Mouse (Mus musculus): ENCODE results near the gene Hist1h4n. TPM values are rescaled to one million over a fixed set of nuclear protein-coding genes. Genes with fewer than 3 reads are reported as not detected.
"Not testable (repeated sequence)": the region's sequence is repeated elsewhere in the genome, so short reads cannot be mapped to it uniquely, and the experiment has no call there.

Gene Hist1h4n
- polyA plus RNA-seq (2012; rRNA removed) = 14.4 and 25.0 TPM in 2 replicates

DNA sequence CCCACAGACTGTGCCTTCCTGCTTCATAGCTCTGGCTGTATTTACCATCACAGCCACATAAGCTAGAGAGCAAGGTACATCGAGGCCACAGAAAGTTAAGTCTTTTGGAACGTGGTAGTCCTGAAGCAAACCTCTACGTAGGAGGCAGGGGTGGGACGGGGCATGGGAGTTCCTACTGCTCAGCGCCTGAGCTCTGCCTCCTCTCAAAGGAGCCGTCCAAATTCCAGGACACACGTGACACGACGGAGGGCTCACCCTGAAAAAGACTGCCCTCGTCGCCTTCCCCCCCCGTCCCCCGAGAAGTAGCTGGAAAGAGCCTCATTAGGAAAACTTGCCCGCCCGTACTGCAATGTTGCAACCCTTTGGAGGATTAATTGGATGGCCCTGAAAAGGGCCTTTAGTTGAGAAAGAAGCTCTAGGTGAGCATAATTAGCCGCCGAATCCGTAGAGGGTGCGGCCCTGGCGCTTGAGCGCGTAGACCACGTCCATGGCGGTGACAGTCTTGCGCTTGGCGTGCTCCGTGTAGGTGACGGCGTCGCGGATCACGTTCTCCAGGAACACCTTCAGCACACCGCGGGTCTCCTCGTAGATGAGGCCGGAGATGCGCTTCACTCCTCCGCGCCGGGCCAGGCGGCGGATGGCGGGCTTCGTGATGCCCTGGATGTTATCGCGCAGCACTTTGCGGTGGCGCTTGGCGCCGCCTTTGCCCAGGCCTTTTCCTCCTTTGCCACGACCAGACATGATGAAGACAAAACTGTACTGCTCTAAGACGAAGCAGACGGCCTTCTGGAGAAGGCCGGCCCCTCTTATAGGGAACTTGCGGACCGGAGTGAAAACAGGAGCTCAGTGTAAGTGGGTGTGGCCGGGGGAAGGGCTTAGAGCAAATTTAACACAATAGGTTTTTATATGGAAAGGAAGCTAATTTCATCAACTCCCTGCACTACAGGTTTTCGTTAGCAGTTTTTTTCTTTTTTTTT is at the start of gene Hist1h4n:
Hist1h4n (minus strand) TSS at position 779 of the 977 bp plus-strand sequence.
- not testable (repeated sequence) for DNase-seq (ENCODE audit: low read depth)

DNA sequence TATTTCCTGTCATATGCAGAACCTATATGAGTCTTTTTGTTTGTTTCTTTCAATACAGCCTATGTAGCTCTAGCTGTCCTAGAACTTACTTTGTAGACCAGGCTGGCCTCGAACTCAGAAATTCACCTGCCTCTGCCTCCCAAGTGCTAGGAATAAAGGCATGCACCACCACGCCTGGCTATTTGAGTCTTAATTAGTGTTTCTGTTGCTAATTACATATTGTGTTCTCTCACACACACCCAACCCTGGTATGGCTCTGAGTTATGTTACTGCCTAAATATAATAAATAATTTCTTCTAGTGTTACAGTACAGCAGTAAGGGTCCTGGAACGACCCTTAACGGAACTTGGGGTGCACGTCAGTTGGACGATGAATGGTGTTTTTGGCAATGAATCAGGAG is 48.7 kb upstream of the Hist1h4n start:
- no peak for DNase-seq (ENCODE audit: low read depth)

DNA sequence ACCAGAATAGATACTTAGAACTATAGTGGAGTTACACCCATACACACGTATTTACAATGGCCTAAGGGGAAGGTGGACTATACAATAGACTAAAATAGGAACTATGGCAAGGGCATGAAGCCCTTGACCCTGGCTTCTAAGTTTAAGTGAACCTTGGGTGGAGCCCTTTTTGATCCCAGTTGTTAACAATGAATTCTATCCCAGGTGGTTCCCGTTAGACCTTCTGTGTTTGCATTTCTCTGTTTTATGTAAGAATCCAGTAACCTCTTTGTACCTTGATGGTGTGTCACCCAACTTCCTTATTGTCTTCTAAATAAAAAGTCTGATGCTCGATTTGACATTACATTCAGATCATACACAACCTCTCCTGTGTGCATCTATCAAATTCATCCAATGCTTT is 33.5 kb upstream of the Hist1h4n start:
- DNase-seq (ENCODE audit: low read depth) = not testable (repeated sequence)

DNA sequence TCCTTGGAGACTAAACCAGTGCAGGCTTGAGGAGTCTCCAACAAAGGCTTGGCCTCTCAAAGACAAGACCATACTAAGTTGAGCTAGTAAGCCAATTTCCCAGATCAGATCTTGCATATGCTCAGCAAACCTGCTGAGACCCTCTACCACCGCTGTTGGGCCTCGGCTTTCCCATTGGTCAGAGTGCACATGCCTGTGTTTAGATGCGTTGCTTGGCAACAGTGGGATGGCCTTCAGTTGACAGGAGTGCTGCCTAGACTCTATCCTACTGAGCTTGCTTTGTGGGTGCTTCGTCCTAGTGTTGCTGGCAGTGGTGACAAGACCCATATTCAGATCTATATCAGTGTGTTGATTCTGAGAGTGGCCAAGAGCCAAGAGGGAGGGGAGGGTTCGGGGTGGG is 29.6 kb upstream of the Hist1h4n start:
- DNase-seq (ENCODE audit: low read depth) = no peak

DNA sequence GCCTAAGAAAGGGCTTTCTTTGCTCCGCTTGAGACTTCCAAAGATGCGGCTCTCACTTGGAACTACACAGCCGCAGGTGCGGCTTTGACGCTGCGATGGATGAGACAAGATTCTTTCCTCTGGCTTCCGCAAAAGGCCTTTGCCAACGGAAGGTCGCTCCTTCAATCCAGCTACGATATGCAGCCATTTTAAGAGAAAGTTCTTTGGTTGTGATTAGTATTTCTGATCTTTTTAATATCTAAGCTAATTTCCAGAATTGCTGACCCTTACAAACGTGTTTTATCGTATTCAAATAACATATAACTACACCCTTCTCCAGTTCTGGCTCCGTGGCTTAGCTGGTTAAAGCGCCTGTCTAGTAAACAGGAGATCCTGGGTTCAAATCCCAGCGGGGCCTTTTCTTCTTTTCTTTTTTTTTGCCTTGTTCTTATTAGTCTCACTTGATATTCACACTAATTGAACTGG is 23.7 kb upstream of the Hist1h4n start:
- DNase-seq (ENCODE audit: low read depth) = no peak

DNA sequence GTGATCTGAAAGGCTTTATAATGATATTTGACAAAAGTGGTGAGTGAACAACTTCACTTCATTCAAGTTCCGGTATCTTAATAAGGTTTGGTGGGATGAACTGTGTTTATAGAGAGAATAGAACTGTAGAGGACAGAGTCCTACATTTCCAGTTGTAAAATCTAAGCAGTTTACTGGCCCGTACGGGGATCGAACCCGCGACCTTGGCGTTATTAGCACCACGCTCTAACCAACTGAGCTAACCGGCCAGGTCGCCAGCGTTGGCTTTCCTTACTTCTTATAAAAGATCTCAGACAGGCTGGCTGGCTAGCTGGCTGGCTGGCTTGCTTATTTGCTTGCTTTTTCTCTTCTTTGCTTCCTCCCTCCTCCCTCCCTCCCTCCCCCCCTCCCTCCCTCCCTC is 23.1 kb upstream of the Hist1h4n start:
- no peak for DNase-seq (ENCODE audit: low read depth)

DNA sequence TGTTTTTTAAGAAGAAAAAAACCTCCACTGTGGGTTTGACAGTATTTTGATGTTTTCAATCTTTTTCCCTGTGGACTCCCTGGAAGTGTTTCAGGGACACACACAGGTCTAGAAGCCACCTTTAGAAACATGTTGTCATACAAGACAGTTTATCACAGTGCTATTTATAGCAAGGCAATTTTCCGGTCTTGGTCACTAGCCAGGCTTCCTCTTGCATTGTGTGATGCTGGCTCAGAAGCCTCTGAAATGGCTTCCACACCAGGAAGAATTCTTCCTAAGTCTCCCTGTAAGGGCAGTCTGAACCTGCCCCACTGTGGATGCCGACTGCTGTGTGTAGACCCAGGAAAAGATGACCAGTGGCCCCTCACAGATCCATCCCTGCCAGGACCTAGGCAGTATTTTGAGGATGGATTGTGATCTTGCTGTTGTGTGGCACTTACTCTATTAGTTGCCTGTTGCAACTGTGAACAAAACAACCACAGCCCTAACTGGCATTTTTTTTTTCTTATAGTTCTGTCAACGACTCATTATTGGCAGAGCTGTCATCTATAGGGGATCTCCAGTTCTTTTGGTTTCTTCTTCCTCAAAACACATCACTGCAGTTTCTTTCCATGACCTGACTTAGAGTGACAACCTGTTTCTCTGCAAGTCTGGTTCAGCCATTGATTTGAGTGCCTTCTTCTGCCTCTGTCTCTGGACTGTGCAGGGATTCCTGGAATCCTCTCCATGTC is 20.4 kb upstream of the Hist1h4n start:
- no peak for DNase-seq (ENCODE audit: low read depth)

DNA sequence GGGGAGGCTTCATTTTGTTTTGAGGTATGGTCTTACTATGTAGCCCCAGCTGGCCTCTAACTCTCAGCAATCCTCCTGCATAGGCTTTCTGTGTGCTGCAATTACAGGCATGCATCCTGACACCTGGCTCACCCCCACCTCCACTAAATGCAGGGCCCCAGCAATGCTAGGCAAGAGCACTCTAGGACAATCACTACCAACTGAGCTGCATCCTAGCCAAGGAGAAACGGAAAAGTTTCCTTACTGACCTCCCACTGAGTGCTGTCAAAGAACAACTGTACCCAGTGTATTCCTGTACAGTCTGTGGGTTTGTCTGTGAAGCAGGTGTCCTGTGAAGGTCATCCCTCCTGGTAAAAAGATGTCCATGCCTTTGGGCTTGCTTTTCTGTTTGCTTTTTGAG is 18.7 kb upstream of the Hist1h4n start:
- DNase-seq (ENCODE audit: low read depth) = not testable (repeated sequence)

DNA sequence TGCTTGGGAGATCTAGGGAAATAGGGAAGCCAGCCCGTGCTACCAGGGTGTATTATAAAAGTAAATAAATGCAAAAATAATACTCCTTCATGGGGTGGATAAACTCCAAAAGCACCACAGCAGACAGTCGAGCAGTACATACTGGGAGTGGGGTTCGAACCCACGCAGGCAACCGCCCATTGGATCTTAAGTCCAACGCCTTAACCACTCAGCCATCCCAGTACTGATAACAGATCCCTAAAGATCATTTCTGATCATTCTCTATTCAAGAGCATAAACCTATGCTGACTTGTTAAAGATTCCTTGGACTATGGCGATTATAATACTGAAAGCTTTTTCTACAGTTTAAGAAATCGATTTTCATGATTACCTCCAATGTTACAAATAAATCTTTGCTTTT is 15.9 kb upstream of the Hist1h4n start:
- no peak for DNase-seq (ENCODE audit: low read depth)

DNA sequence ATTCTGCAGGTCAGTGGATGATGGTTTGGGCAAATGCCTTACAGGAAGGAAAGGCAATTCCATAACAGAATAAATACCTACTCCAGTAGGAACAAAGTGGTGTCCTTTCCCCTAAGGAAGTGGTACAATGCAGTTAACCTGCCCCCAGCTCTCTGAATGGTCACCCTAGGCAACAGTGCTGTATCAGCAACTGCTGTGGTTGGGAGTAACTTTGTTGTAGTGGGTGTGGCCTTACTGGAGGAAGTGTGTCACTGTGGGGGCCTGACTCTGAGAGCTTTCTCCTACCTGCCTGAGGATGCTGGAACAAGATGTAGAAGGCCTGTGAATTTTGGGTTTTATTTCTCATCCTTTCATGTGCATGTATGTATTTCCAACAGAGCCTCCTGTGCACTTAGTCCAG is 14.4 kb upstream of the Hist1h4n start:
- DNase-seq (ENCODE audit: low read depth) = not testable (repeated sequence)

DNA sequence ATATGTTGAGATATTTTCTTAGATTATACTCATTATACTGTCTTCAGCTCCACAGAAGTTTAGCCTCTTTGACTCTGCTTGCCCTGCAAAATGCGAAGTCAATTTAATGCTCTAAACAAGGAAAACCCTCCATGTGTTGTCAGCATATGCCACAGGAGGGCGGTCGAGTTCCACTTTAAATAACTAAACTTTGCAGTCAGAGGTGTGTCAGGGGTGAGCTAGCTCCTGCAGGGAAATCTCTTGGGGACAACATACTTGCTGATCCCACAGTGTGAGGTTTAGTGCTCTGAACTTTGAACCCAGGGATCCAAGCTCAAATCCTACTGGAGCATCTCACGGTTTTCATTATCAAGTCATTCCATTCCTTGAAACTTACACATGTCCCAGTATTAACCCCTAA is 8.5 kb upstream of the Hist1h4n start:
- DNase-seq (ENCODE audit: low read depth) = not testable (repeated sequence)

DNA sequence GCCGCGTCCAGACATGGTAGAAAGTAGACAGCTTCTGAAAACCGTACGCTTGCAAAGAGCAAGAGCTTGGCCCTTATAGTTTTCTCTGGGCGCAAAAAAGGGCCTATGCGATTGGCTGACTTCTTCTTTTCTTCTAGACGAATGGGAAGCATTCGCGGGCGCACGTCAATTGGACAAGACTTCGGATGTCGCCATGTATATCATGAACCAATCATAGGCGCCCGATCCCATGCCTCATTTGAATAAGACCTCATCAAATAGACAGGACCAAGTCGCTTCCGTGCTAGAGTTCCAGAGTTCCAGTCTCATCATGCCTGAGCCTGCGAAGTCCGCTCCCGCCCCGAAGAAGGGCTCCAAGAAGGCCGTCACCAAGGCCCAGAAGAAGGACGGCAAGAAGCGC is 1.5 kb upstream of the Hist1h4n start, which contains the start of the genes Hist1h2ap and Hist1h2br:
Hist1h2ap (minus strand) TSS at position 47 of the 400 bp plus-strand sequence.
Hist1h2br (plus strand) TSS at position 283 of the 400 bp plus-strand sequence.
- not testable (repeated sequence) for DNase-seq (ENCODE audit: low read depth)

DNA sequence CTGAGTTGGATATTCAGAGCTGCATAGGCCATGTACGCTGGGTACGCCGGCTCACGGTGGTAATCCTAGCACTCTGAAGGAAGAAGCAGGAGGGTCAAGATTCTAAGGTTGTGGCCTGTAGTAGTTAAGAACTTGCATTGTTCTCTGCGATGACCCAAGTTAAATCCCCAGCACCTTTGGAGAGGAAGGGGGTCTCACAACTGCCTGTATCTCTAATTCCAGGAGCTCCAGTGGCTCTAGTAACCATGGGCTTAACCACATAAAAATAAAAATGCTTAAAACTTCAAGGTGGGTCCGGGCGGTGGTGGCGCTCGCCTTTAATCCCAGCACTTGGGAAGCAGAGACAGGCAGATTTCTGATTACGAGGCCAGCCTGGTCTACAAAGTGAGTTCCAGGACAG is 1.7 kb downstream of the Hist1h4n start:
- no peak for DNase-seq (ENCODE audit: low read depth)

DNA sequence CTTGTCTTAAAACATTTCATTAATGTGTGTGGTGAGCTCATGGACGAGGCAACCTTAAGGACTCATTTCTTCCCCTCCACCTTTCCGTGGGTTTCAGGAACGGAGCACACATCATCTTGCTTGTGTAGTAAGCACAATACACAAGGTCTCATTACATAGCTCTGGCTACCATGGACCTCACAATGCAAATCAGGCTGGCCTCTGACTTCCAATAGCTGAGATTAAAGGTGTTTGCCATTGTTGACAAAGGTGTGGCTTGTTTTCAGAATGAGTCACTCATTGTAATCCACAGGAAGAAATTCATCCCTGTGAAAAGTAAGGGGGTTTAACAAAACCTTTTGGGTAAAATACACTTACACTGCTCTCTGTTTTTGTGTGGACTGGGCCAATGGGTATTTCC is 3.5 kb downstream of the Hist1h4n start:
- DNase-seq (ENCODE audit: low read depth) = no peak

DNA sequence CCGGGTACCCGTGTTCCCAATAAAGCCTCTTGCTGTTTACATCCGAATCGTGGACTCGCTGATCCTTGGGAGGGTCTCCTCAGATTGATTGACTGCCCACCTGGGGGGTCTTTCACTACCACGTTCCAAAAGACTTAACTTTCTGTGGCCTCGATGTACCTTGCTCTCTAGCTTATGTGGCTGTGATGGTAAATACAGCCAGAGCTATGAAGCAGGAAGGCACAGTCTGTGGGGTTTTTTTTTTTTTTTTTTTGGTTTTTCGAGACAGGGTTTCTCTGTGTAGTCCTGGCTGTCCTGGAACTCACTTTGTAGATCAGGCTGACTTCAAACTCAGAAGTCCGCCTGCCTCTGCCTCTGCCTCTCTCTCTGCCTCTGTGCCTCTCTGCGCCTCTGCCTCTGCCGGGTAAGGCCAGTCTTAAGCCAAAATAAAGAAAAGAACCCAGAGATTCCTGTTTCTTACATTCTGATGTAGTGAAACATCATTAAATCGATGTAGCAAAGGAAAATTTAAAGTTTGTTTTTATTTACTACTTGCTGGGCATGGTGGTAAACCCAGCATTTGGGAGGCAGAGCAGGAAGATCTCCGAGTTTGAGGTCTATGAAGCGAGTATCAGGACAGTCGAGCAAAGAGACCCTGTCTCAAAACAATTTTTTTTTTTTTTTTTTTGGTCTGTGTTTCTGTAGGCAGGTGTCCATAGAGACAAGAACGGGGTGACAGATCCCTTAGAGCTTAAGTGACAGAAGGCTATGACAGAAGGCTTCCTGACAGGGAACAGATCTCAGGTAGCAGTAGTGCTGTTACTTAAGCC is 11.7 kb downstream of the Hist1h4n start:
- not testable (repeated sequence) for DNase-seq (ENCODE audit: low read depth)

DNA sequence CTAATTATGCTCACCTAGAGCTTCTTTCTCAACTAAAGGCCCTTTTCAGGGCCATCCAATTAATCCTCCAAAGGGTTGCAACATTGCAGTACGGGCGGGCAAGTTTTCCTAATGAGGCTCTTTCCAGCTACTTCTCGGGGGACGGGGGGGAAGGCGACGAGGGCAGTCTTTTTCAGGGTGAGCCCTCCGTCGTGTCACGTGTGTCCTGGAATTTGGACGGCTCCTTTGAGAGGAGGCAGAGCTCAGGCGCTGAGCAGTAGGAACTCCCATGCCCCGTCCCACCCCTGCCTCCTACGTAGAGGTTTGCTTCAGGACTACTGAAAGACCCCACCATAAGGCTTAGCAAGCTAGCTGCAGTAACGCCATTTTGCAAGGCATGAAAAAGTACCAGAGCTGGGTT is 19.9 kb downstream of the Hist1h4n start:
- not testable (repeated sequence) for DNase-seq (ENCODE audit: low read depth)

DNA sequence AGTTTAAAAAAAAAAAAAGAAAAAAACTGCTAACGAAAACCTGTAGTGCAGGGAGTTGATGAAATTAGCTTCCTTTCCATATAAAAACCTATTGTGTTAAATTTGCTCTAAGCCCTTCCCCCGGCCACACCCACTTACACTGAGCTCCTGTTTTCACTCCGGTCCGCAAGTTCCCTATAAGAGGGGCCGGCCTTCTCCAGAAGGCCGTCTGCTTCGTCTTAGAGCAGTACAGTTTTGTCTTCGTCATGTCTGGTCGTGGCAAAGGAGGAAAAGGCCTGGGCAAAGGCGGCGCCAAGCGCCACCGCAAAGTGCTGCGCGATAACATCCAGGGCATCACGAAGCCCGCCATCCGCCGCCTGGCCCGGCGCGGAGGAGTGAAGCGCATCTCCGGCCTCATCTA is 20.5 kb downstream of the Hist1h4n start, which contains the start of gene Hist1h4m:
Hist1h4m (plus strand) TSS at position 208 of the 400 bp plus-strand sequence.
- DNase-seq (ENCODE audit: low read depth) = not testable (repeated sequence)

DNA sequence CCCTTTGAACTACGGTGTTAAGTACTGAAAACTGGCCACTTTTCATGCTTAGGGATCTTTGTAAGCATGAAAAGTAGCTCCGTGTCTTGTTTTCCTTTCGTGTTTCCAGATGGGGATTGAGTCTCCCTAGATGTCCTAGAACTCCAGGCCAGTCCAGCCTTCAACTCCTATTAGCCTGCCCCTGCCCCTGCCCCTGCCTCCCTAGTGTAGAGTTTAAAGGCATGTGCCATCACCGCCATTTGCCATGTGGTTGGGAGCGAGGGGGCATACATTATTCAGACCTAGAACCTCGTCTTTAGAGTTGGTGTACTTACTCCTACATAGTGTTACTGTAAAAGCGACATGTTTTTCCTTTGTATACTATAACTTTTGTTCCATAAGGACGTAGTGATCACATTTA is 20.9 kb downstream of the Hist1h4n start:
- DNase-seq (ENCODE audit: low read depth) = not testable (repeated sequence)

DNA sequence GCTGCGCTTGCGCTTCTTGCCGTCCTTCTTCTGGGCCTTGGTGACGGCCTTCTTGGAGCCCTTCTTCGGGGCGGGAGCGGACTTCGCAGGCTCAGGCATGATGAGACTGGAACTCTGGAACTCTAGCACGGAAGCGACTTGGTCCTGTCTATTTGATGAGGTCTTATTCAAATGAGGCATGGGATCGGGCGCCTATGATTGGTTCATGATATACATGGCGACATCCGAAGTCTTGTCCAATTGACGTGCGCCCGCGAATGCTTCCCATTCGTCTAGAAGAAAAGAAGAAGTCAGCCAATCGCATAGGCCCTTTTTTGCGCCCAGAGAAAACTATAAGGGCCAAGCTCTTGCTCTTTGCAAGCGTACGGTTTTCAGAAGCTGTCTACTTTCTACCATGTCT is 21.9 kb downstream of the Hist1h4n start, which contains the start of the genes Hist1h2bq and Hist1h2ao:
Hist1h2bq (minus strand) TSS at position 125 of the 400 bp plus-strand sequence.
Hist1h2ao (plus strand) TSS at position 393 of the 400 bp plus-strand sequence.
- DNase-seq (ENCODE audit: low read depth) = not testable (repeated sequence)

DNA sequence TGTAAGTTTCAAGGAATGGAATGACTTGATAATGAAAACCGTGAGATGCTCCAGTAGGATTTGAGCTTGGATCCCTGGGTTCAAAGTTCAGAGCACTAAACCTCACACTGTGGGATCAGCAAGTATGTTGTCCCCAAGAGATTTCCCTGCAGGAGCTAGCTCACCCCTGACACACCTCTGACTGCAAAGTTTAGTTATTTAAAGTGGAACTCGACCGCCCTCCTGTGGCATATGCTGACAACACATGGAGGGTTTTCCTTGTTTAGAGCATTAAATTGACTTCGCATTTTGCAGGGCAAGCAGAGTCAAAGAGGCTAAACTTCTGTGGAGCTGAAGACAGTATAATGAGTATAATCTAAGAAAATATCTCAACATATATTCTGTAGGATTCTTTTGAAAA is 28.9 kb downstream of the Hist1h4n start:
- not testable (repeated sequence) for DNase-seq (ENCODE audit: low read depth)

DNA sequence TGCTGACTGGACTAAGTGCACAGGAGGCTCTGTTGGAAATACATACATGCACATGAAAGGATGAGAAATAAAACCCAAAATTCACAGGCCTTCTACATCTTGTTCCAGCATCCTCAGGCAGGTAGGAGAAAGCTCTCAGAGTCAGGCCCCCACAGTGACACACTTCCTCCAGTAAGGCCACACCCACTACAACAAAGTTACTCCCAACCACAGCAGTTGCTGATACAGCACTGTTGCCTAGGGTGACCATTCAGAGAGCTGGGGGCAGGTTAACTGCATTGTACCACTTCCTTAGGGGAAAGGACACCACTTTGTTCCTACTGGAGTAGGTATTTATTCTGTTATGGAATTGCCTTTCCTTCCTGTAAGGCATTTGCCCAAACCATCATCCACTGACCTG is 34.8 kb downstream of the Hist1h4n start:
- not testable (repeated sequence) for DNase-seq (ENCODE audit: low read depth)

All from gonadal fat pad, adult 2 months (tissue).